Comparison of ENCODE assay signal across 16 mouse cellular contexts in the genomic region with DNA sequence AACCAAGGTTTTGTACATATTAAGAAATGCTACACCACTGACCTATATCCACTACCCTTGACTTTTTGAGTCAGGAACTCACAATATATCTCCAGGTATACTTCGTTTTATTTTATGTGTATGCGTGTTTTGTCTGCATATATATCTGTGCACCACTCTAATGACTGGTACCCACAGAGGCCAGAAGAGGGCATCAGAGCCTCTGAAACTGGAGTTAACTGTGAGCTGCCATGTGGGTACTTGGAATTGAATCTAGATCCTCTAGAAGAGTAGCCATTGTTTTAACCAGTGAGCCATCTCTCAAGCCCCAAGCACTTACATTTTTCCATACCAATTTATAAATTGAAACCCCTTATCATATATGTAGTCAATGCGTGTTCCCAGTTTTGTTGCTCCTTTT. TPM values are rescaled to one million over a fixed set of nuclear protein-coding genes. Genes with fewer than 3 reads are reported as not detected.
A peak's percentile ranks its signal among the peaks of the same experiment; 100 is the strongest.
DNase-seq lines count a peak whose midpoint lies in the region; ATAC-seq and TF ChIP-seq lines count a peak whose summit lies in the region.
"Had no signal": no experiment of that assay in that cellular context is flagged by ENCODE, and none has a peak within 500 bp of the region (broad histone marks: within the 10 kb centered on the region; RNA-seq: fewer than 3 reads in every experiment).

No protein-coding gene starts in this region.

- no peak overlapping the region for H3K4me3 ChIP-seq in kidney, adult 2 months (ENCODE audit: insufficient read depth, low read depth, low read length)
- H3K4me3 ChIP-seq in MEL (ENCODE audit: control insufficient read depth in 1 of 2, insufficient read depth in 1 of 2, low read depth in 2 of 2, low read length in 2 of 2): no peak overlapping the region
- H3K4me3 ChIP-seq: midbrain, embryonic 13.5 days had no signal

- 91% methylated on average over 3 of the region's 3 CpGs for WGBS in kidney, adult 2 months

- H3K9ac ChIP-seq in MEL (ENCODE audit: control insufficient read depth, low read depth, low read length, poor library complexity, severe bottlenecking): no peak overlapping the region
- H3K9ac ChIP-seq: midbrain, embryonic 13.5 days had no signal

- TF ChIP-seq RAD21 in MEL (IDR thresholded peaks at IDR 0.05; ENCODE audit: low read depth, low read length): peak; percentile 77

- TF ChIP-seq CTCF in kidney, adult 2 months (conservative IDR thresholded peaks at IDR 0.05; ENCODE audit: insufficient read depth, insufficient read length, low read depth, low read length): peak; percentile 18; the same call in 1 of the 2 replicates
- peak; percentile 45 to 62 (median 52) for TF ChIP-seq CTCF in MEL (IDR thresholded peaks at IDR 0.05 in 2 of 3, conservative IDR thresholded peaks at IDR 0.05 in 1 of 3; ENCODE audit: control insufficient read depth in 1 of 3, insufficient read depth in 1 of 3, low read depth in 2 of 3, low read length in 3 of 3, poor library complexity in 1 of 3, severe bottlenecking in 1 of 3)

- H3K9me3 ChIP-seq in MEL (replicated peaks; ENCODE audit: insufficient read depth, low read length): no peaks in the 10 kb centered on the region
- H3K9me3 ChIP-seq: midbrain, embryonic 13.5 days had no signal

- H3K4me1 ChIP-seq in kidney, adult 2 months (ENCODE audit: control insufficient read depth, insufficient read depth, low read length): no peaks in the 10 kb centered on the region
- H3K4me1 ChIP-seq in MEL (ENCODE audit: control insufficient read depth in 1 of 2, insufficient read depth in 2 of 2, low read length in 2 of 2): no peaks in the 10 kb centered on the region; a peak in 1 of 4 replicates
- H3K4me1 ChIP-seq: midbrain, embryonic 13.5 days had no signal

- no peaks in the 10 kb centered on the region for H3K79me2 ChIP-seq in MEL (ENCODE audit: control insufficient read depth, insufficient read depth, low read length, poor library complexity)

- DNase-seq in kidney, adult 2 months: no peak
- DNase-seq in kidney, postnatal 10 days: no peak
- peak; percentile 51 for DNase-seq in 416B (ENCODE audit: low read depth)
- peak; percentile 66 for DNase-seq in MEL (ENCODE audit: low read depth, low spot score)
- DNase-seq in gastrocnemius, postnatal 36 days: no peak
- no peak for DNase-seq in adrenal gland, postnatal 4 days (ENCODE audit: low spot score in 2 of 2)
- DNase-seq: cerebellum, adult 9-11 months; heart, postnatal 4 days; kidney, adult 9 months; lung, adult 2 months; right cerebral cortex, postnatal 4 days had no signal

- no peaks in the 10 kb centered on the region for H3K27me3 ChIP-seq in kidney, adult 2 months (replicated peaks; ENCODE audit: control insufficient read depth, insufficient read depth, low read length)
- H3K27me3 ChIP-seq in MEL (ENCODE audit: control insufficient read depth in 1 of 2, insufficient read depth in 2 of 2, low read length in 2 of 2): no peaks in the 10 kb centered on the region
- H3K27me3 ChIP-seq: midbrain, embryonic 13.5 days had no signal

- no peaks in the 10 kb centered on the region for H3K36me3 ChIP-seq in kidney, adult 2 months (ENCODE audit: control insufficient read depth, insufficient read depth, low read length)
- H3K36me3 ChIP-seq in MEL (ENCODE audit: control insufficient read depth in 1 of 2, insufficient read depth in 2 of 2, low read length in 2 of 2): no peaks in the 10 kb centered on the region
- H3K36me3 ChIP-seq: midbrain, embryonic 13.5 days had no signal

- no peak for TF ChIP-seq POLR2A in kidney, adult 2 months (IDR thresholded peaks at IDR 0.05; ENCODE audit: low read depth, low read length)
- TF ChIP-seq POLR2A in MEL (IDR thresholded peaks at IDR 0.05; ENCODE audit: control insufficient read depth in 1 of 2, insufficient read depth in 1 of 2, low read depth in 1 of 2, low read length in 2 of 2, poor library complexity in 1 of 2): no peak

- TF ChIP-seq EP300 in MEL (IDR thresholded peaks at IDR 0.05; ENCODE audit: low read depth in 1 of 2, low read length in 2 of 2): no peak

- no peak overlapping the region for H3K27ac ChIP-seq in kidney, adult 2 months (ENCODE audit: insufficient read depth, low read depth, low read length)
- no peak overlapping the region for H3K27ac ChIP-seq in MEL (ENCODE audit: control insufficient read depth, low read depth, low read length)
- H3K27ac ChIP-seq: macrophage; midbrain, embryonic 13.5 days had no signal

- intact Hi-C loops in gastrocnemius, postnatal 36 days (cut with DNase I): no loop called here

- peak; percentile 69 for ATAC-seq in megakaryocyte progenitor cell, adult 5-6 weeks (replicated peaks; ENCODE audit: poor library complexity)
- ATAC-seq: forebrain, embryonic 14.5 days; inflammation-experienced regulatory T-cells, adult 6 months; midbrain, embryonic 13.5 days had no signal

TF ChIP-seq in MEL, 35 proteins besides CTCF, POLR2A, EP300 and RAD21:
- TF ChIP-seq SMC3 (IDR thresholded peaks at IDR 0.05; ENCODE audit: low read depth, low read length) (peak; percentile 56), GATA1 (IDR thresholded peaks at IDR 0.05; ENCODE audit: low read depth, low read length) (no peak), TCF12 (IDR thresholded peaks at IDR 0.05; ENCODE audit: low read depth, low read length) (no peak), MAX (IDR thresholded peaks at IDR 0.05; ENCODE audit: low read length) (no peak), MYC (IDR thresholded peaks at IDR 0.05; ENCODE audit: low read depth, low read length) (0 out of 2 replicates have a peak, but pooled peaks have one; percentile 22), ZC3H11A (IDR thresholded peaks at IDR 0.05; ENCODE audit: low read depth, low read length) (peak; percentile 67), UBTF (IDR thresholded peaks at IDR 0.05; ENCODE audit: borderline replicate concordance, insufficient read depth, low read depth, low read length) (no peak), ZKSCAN1 (IDR thresholded peaks at IDR 0.05; ENCODE audit: low read depth, low read length) (no peak), NRF1 (IDR thresholded peaks at IDR 0.05; ENCODE audit: insufficient read depth, low read depth, low read length, poor library complexity, severe bottlenecking) (no peak), POLR2AphosphoS2 (IDR thresholded peaks at IDR 0.05; ENCODE audit: low read length) (no peak)

RNA-seq across cellular contexts. Expression of a gene that starts 32.3 kb away (rescaled TPM):
- 8.7 and 9.3 TPM in 2 replicates for polyA plus RNA-seq in kidney, adult 2 months (2012; rRNA removed)
- 13.6 and 15.7 TPM in 2 replicates for total RNA-seq in MEL (2012; rRNA removed)
- polyA plus RNA-seq in MEL (2012; ENCODE audit: insufficient read depth in 1 of 2, insufficient read length in 2 of 2, low read depth in 1 of 2, low replicate concordance in 2 of 2, missing spikeins in 1 of 2): 100 to 1,000 TPM in 1 of 2 experiments, 10 to 100 TPM in 1; 31.8 to 132 TPM
- total RNA-seq in megakaryocyte progenitor cell, adult 5-6 weeks (2015): 30.6 and 34.3 TPM in 2 replicates
- total RNA-seq in megakaryocyte progenitor cell, adult 5-6 weeks (2017): 20.4 and 22.1 TPM in 2 replicates
- 1 to 10 TPM; 6.2 to 9.7 TPM for total RNA-seq in gastrocnemius, postnatal 36 days (2021)
- total RNA-seq in adrenal gland, postnatal 4 days (2021): 10 to 100 TPM; 26.8 to 28.0 TPM

Comparison
In these comparisons a context has a peak if more than half of its experiments do, and no peak if none do; other contexts are left out.
1. DNase-seq: peak in 416B (single experiment) and MEL (single experiment); none in kidney, adult 2 months (single experiment), kidney, postnatal 10 days (single experiment), gastrocnemius, postnatal 36 days (0 of 2) and adrenal gland, postnatal 4 days (0 of 2).